Mouse (Mus musculus) small intestine, adult 2 months (tissue): ENCODE measurements at regions not wholly inside any gene's neighbourhood (a gene's known extent, or its start where the extent isn't known, plus 50 kb on each side); places are given as distances from the start of the nearest gene placed in this dataset.

Source experiments
- H3K27ac ChIP-seq: fragments of 200-500 bp; 2 replicates; pipeline ENCODE4 v1.5.1; 2012; ENCODE audit warnings: low read depth, low read length, control low read depth, inconsistent platforms; ENCODE audit not compliant: insufficient read depth
- H3K27me3 ChIP-seq: fragments of 200-500 bp; 2 replicates; pipeline ENCODE4 v1.6.1; 2012; ENCODE audit warnings: mild to moderate bottlenecking, moderate library complexity, low read length, inconsistent platforms; ENCODE audit not compliant: control insufficient read depth, insufficient read depth
- H3K36me3 ChIP-seq: fragments of 200-500 bp; 2 replicates; pipeline ENCODE4 v1.6.1; 2012; ENCODE audit warnings: mild to moderate bottlenecking, low read length, control low read depth, inconsistent platforms; ENCODE audit not compliant: control insufficient read depth, insufficient read depth
- H3K4me1 ChIP-seq: fragments of 200-500 bp; 2 replicates; pipeline ENCODE4 v1.6.1; 2012; ENCODE audit warnings: low read length, inconsistent platforms, mixed read lengths; ENCODE audit not compliant: control insufficient read depth, insufficient read depth, insufficient read length
- H3K4me3 ChIP-seq: fragments of 200-500 bp; 2 replicates; pipeline ENCODE4 v1.5.1; 2012; ENCODE audit warnings: low read depth, mild to moderate bottlenecking, control low read depth, inconsistent platforms, low read length, moderate library complexity
- CTCF ChIP-seq: fragments of 200-500 bp; IDR thresholded peaks from 2 replicates; pipeline ENCODE4 v1.5.1; 2012; ENCODE audit warnings: low read depth, mild to moderate bottlenecking, control low read depth, inconsistent platforms, low read length, moderate library complexity, mixed read lengths; ENCODE audit not compliant: insufficient replicate concordance, insufficient read length; ENCODE audit errors: extremely low read depth
- POLR2A ChIP-seq: fragments of 200-500 bp; IDR thresholded peaks from 2 replicates; pipeline ENCODE4 v1.6.1; 2012; ENCODE audit warnings: low read depth, mild to moderate bottlenecking, control low read depth, inconsistent platforms, low read length, moderate library complexity
- WGBS: fragments of 180-500 bp; shearing (Covaris S2); methylation state at CpG from one replicate; pipeline ENCODE4 v1.1.7; 2018; 5-methylcytosine and 5-hydroxymethylcytosine counted together

- no peak overlapping the region for H3K27ac ChIP-seq
- H3K36me3 ChIP-seq, result no peaks in the 10 kb centered on the region
- 65% methylated on average over 11 of the region's 11 CpGs for WGBS
- no peaks in the 10 kb centered on the region for H3K27me3 ChIP-seq
- no peaks in the 10 kb centered on the region for H3K4me1 ChIP-seq
- no peak overlapping the region for H3K4me3 ChIP-seq
- TF ChIP-seq CTCF, result no peak
- no peak for TF ChIP-seq POLR2A
These were observed 1399.4 kb downstream of the Slc22a22 start for GRCm38 (mm10) chr15:56077838-56078567.

GRCm38 (mm10) chr15:56077081-56077480 is 1400.3 kb downstream of the Slc22a22 start:
- no peak overlapping the region for H3K27ac ChIP-seq
- no peaks in the 10 kb centered on the region for H3K4me1 ChIP-seq
- TF ChIP-seq POLR2A (no peak), CTCF (no peak)
- no peaks in the 10 kb centered on the region for H3K36me3 ChIP-seq
- WGBS, result 28% methylated on average over 1 of the region's 1 CpGs
- H3K4me3 ChIP-seq, result no peak overlapping the region
- no peaks in the 10 kb centered on the region for H3K27me3 ChIP-seq

GRCm38 (mm10) chr15:56076680-56077079 is 1400.7 kb downstream of the Slc22a22 start:
- no peak for TF ChIP-seq POLR2A
- TF ChIP-seq CTCF, result no peak
- WGBS, result 76% methylated on average over 1 of the region's 1 CpGs
- no peaks in the 10 kb centered on the region for H3K27me3 ChIP-seq

GRCm38 (mm10) chr15:56069511-56069910 is 1407.9 kb downstream of the Slc22a22 start:
- Histone ChIP-seq H3K27ac (no peak overlapping the region), H3K4me3 (no peak overlapping the region), H3K27me3 (no peaks in the 10 kb centered on the region), H3K4me1 (no peaks in the 10 kb centered on the region), H3K36me3 (no peaks in the 10 kb centered on the region)
- TF ChIP-seq POLR2A, result no peak
- TF ChIP-seq CTCF, result no peak
- 80% methylated on average over 2 of the region's 2 CpGs for WGBS

More at GRCm38 (mm10) chr15:56076680-56077079, 1400.7 kb downstream of the Slc22a22 start:
- Histone ChIP-seq H3K27ac (no peak overlapping the region), H3K4me1 (no peaks in the 10 kb centered on the region), H3K4me3 (no peak overlapping the region), H3K36me3 (no peaks in the 10 kb centered on the region)

GRCm38 (mm10) chr15:56067214-56067613 is 1410.2 kb downstream of the Slc22a22 start:
- Histone ChIP-seq H3K36me3 (no peaks in the 10 kb centered on the region), H3K4me3 (no peak overlapping the region), H3K27me3 (no peaks in the 10 kb centered on the region), H3K4me1 (no peaks in the 10 kb centered on the region), H3K27ac (no peak overlapping the region)
- WGBS, result 21% methylated on average over 3 of the region's 3 CpGs
- no peak for TF ChIP-seq CTCF

GRCm38 (mm10) chr15:56066540-56066939 is 1410.9 kb downstream of the Slc22a22 start:
- H3K4me1 ChIP-seq, result no peaks in the 10 kb centered on the region
- no peaks in the 10 kb centered on the region for H3K36me3 ChIP-seq
- TF ChIP-seq CTCF (no peak), POLR2A (no peak)
- H3K27me3 ChIP-seq, result no peaks in the 10 kb centered on the region
- WGBS, result 69% methylated on average over 4 of the region's 4 CpGs
- no peak overlapping the region for H3K27ac ChIP-seq
- H3K4me3 ChIP-seq, result no peak overlapping the region

GRCm38 (mm10) chr15:56065872-56066534 is 1411.4 kb downstream of the Slc22a22 start:
- TF ChIP-seq CTCF (no peak), POLR2A (no peak)
- no peaks in the 10 kb centered on the region for H3K4me1 ChIP-seq
- H3K27me3 ChIP-seq, result no peaks in the 10 kb centered on the region
- no peak overlapping the region for H3K27ac ChIP-seq
- no peaks in the 10 kb centered on the region for H3K36me3 ChIP-seq
- no peak overlapping the region for H3K4me3 ChIP-seq
- 32% methylated on average over 7 of the region's 7 CpGs for WGBS
